Mouse (Mus musculus) neural tube, embryonic 14.5 days (tissue): ENCODE results near the gene Gm28044. TPM values are rescaled to one million over a fixed set of nuclear protein-coding genes. Genes with fewer than 3 reads are reported as not detected.
A peak's percentile ranks its signal among the peaks of the same experiment; 100 is the strongest.
"Not testable (repeated sequence)": the region's sequence is repeated elsewhere in the genome, so short reads cannot be mapped to it uniquely, and the experiment has no call there.

Source experiments
- ATAC-seq: fragments of 200-750 bp; cut with Nextera tagmentation; 2 replicates; pipeline ENCODE4 v1.8.0; 2017; ENCODE audit warnings: low read depth, mild to moderate bottlenecking, moderate TSS enrichment, moderate library complexity
- H3K27ac ChIP-seq: fragments of 300-500 bp; sonication (generic); 2 replicates; pipeline ENCODE4 v1.5.1; 2014; ENCODE audit warnings: low read depth, mild to moderate bottlenecking, control low read depth, low read length, moderate library complexity, mixed read lengths
- H3K27me3 ChIP-seq: fragments of 300-500 bp; sonication (generic); 2 replicates; pipeline ENCODE4 v1.6.1; 2014; ENCODE audit warnings: low read length; ENCODE audit not compliant: control insufficient read depth, insufficient read depth
- H3K36me3 ChIP-seq: fragments of 300-500 bp; sonication (generic); 2 replicates; pipeline ENCODE4 v1.6.1; 2014; ENCODE audit warnings: low read length, mixed read lengths; ENCODE audit not compliant: control insufficient read depth, insufficient read depth
- H3K4me1 ChIP-seq: fragments of 300-500 bp; sonication (generic); 2 replicates; pipeline ENCODE4 v1.6.1; 2014; ENCODE audit warnings: low read length; ENCODE audit not compliant: control insufficient read depth, insufficient read depth
- H3K4me2 ChIP-seq: fragments of 300-500 bp; sonication (generic); 2 replicates; pipeline ENCODE4 v1.6.1; 2014; ENCODE audit warnings: mild to moderate bottlenecking, low read depth, low read length, control low read depth
- H3K4me3 ChIP-seq: fragments of 300-500 bp; sonication (generic); 2 replicates; pipeline ENCODE4 v1.5.1; 2014; ENCODE audit warnings: low read depth, low read length, control low read depth, mixed read lengths
- H3K9ac ChIP-seq: fragments of 300-500 bp; sonication (generic); replicated peaks from 2 replicates; pipeline ENCODE4 v1.6.1; 2014; ENCODE audit warnings: low read depth, mild to moderate bottlenecking, control low read depth, low read length, mixed read lengths
- H3K9me3 ChIP-seq: fragments of 300-500 bp; sonication (generic); 2 replicates; pipeline ENCODE4 v1.6.1; 2016; ENCODE audit warnings: low read length; ENCODE audit not compliant: control insufficient read depth
- WGBS: fragments of 180-500 bp; shearing (Covaris S2); extraction: QIAGEN DNeasy Blood & Tissue Kit; methylation state at CpG from one replicate; pipeline ENCODE4 v1.1.7; 2014; 5-methylcytosine and 5-hydroxymethylcytosine counted together
- polyA plus RNA-seq: library from polyadenylated mRNA; unstranded; fragments of >200 nt; fragmentation: Nextera tagmentation; extraction: Ambion mirVana; gene quantifications from 2 replicates; pipeline ENCODE4 v1.2.1, GENCODE M21; 2014

Gm28044 gene
- polyA plus RNA-seq, 1 experiment from 2014 or later: not detected

GRCm38 (mm10) chr13:67306718-67307117, 53.6 kb downstream of the Gm28044 start:
- 39% methylated on average over 5 of the region's 5 CpGs for whole genome bisulfite sequencing
- Histone ChIP-seq H3K9ac (no peak overlapping the region; the same call in 1 of the 2 replicates), H3K4me2 (peak overlapping the region; percentile 59), H3K4me3 (peak overlapping the region; percentile 47), H3K27me3 (no peaks in the 10 kb centered on the region), H3K4me1 (peaks cover 7% of the 10 kb centered on the region; the same call in 1 of the 2 replicates), H3K9me3 (no peaks in the 10 kb centered on the region), H3K27ac (no peak overlapping the region; the same call in 1 of the 2 replicates), H3K36me3 (no peaks in the 10 kb centered on the region)
- ATAC-seq: peak; percentile 79

- 11% methylated on average over 16 of the region's 16 CpGs for WGBS
- ATAC-seq: peak; percentile 99
- peak within 1 kb of the TSS; percentile 60 for H3K9ac ChIP-seq
- H3K36me3 ChIP-seq: no peaks in the 10 kb centered on the region
- no peak within 1 kb of the TSS; the same call in 1 of the 2 replicates for H3K27ac ChIP-seq
- H3K4me3 ChIP-seq: peak within 1 kb of the TSS; percentile 47
- no peaks in the 10 kb centered on the region for H3K27me3 ChIP-seq
- no peaks in the 10 kb centered on the region for H3K9me3 ChIP-seq
- H3K4me1 ChIP-seq: peaks cover 7% of the 10 kb centered on the region; the same call in 1 of the 2 replicates
- H3K4me2 ChIP-seq: peak within 1 kb of the TSS; percentile 59
These were observed 54.3 kb downstream of the Gm28044 start, which contains the start of gene Zfp457 for GRCm38 (mm10) chr13:67305822-67306672. Gene Zfp457, minus strand, starts transcription at chr13:67306485.

- WGBS: 43% methylated on average over 7 of the region's 7 CpGs
- H3K9ac ChIP-seq: no peak within 1 kb of the TSS
- H3K4me3 ChIP-seq: no peak within 1 kb of the TSS
- H3K27ac ChIP-seq: no peak within 1 kb of the TSS
- no peaks in the 10 kb centered on the region for H3K4me1 ChIP-seq
- no peaks in the 10 kb centered on the region for H3K27me3 ChIP-seq
- no peaks in the 10 kb centered on the region for H3K36me3 ChIP-seq
- ATAC-seq: no peak
- no peaks in the 10 kb centered on the region for H3K9me3 ChIP-seq
- no peak within 1 kb of the TSS for H3K4me2 ChIP-seq
These were observed 82.0 kb downstream of the Gm28044 start, which contains the start of gene Zfp458 for GRCm38 (mm10) chr13:67278314-67278713. Gene Zfp458, minus strand, starts transcription at chr13:67278466.

- H3K27ac ChIP-seq, H3K9me3 ChIP-seq, H3K27me3 ChIP-seq, H3K36me3 ChIP-seq, H3K4me1 ChIP-seq: not testable (repeated sequence)
- peak overlapping the region; percentile 64 for H3K4me2 ChIP-seq
- ATAC-seq: peak; percentile 74
- WGBS: 53% methylated on average over 8 of the region's 9 CpGs
- H3K4me3 ChIP-seq: peak overlapping the region; percentile 66
- H3K9ac ChIP-seq: peak overlapping the region; percentile 64; the same call in 1 of the 2 replicates
These were observed 90.8 kb downstream of the Gm28044 start for GRCm38 (mm10) chr13:67269383-67270065.

- WGBS: 7% methylated on average over 18 of the region's 18 CpGs
- no peak overlapping the region for H3K27ac ChIP-seq
- peak overlapping the region; percentile 64; the same call in 1 of the 2 replicates for H3K9ac ChIP-seq
- H3K27me3 ChIP-seq: no peaks in the 10 kb centered on the region
- peak; percentile 99 for ATAC-seq
- peak overlapping the region; percentile 66 for H3K4me3 ChIP-seq
- H3K36me3 ChIP-seq: no peaks in the 10 kb centered on the region
- peak overlapping the region; percentile 64 for H3K4me2 ChIP-seq
- peaks cover 5% of the 10 kb centered on the region; the same call in 1 of the 2 replicates for H3K4me1 ChIP-seq
- no peaks in the 10 kb centered on the region for H3K9me3 ChIP-seq
These were observed 91.6 kb downstream of the Gm28044 start for GRCm38 (mm10) chr13:67268568-67269369.

Other genes starting within 250 kb of the Gm28044 start
- gene Rslcan18, start 244.3 kb downstream of the Gm28044 start, polyA plus RNA-seq: 0.09 and 0.19 TPM in 2 replicates
- gene Zfp759, start 238.9 kb downstream of the Gm28044 start, polyA plus RNA-seq: 4.9 and 6.0 TPM in 2 replicates
- gene Rsl1, start 187.4 kb downstream of the Gm28044 start, polyA plus RNA-seq: 4.5 and 5.2 TPM in 2 replicates
- gene Zfp455, start 166.0 kb downstream of the Gm28044 start, polyA plus RNA-seq: 2.2 and 2.4 TPM in 2 replicates
- gene Zfp458, start 82.1 kb downstream of the Gm28044 start, polyA plus RNA-seq: 7.6 and 10.4 TPM in 2 replicates
- 1.3 and 1.8 TPM in 2 replicates for gene Zfp457, start 54.1 kb downstream of the Gm28044 start, polyA plus RNA-seq
- gene Zfp595, start 28.0 kb downstream of the Gm28044 start, polyA plus RNA-seq: 1.8 and 3.0 TPM in 2 replicates
- gene Zfp953, start 69 bp upstream of the Gm28044 start, polyA plus RNA-seq: 0.84 and 1.0 TPM in 2 replicates
- not detected in 2 replicates for gene Gm28041, start 15.2 kb upstream of the Gm28044 start, polyA plus RNA-seq
- 0.59 and 0.80 TPM in 2 replicates for gene Zfp456, start 15.3 kb upstream of the Gm28044 start, polyA plus RNA-seq
- gene Zfp429, start 39.3 kb upstream of the Gm28044 start, polyA plus RNA-seq: 3.4 and 3.5 TPM in 2 replicates
- 0.46 and 1.2 TPM in 2 replicates for gene Zfp459, start 60.9 kb upstream of the Gm28044 start, polyA plus RNA-seq
- 5.3 and 7.6 TPM in 2 replicates for gene Zfp874a, start 91.1 kb upstream of the Gm28044 start, polyA plus RNA-seq
- 2.7 and 3.5 TPM in 2 replicates for gene Zfp874b, start 123.7 kb upstream of the Gm28044 start, polyA plus RNA-seq
- gene Zfp58, start 140.0 kb upstream of the Gm28044 start, polyA plus RNA-seq: 11.0 and 12.6 TPM in 2 replicates
- gene Gm26965, start 165.6 kb upstream of the Gm28044 start, polyA plus RNA-seq: not detected in 2 replicates
- 40.4 and 42.6 TPM in 2 replicates for gene Zfp87, start 165.6 kb upstream of the Gm28044 start, polyA plus RNA-seq
- gene Zfp748, start 193.3 kb upstream of the Gm28044 start, polyA plus RNA-seq: 17.8 and 18.4 TPM in 2 replicates
- 6.1 and 7.2 TPM in 2 replicates for gene Zfp729b, start 249.2 kb upstream of the Gm28044 start, polyA plus RNA-seq